Mouse (Mus musculus): ENCODE measurements around the gene Fgfr2.

GRCm38 (mm10) chr7:132656075-132656474 lies 467.1 kb downstream of the Fgfr2 start:
- TF ChIP-seq HCFC1 (IDR thresholded peaks at IDR 0.05; ENCODE audit: borderline replicate concordance, insufficient read depth, low read length) (no peak), ZNF384 (IDR thresholded peaks at IDR 0.05; ENCODE audit: low read depth, low read length) (no peak), CHD2 (IDR thresholded peaks at IDR 0.05; ENCODE audit: low read depth, low read length) (no peak)
